Mouse (Mus musculus) forebrain, postnatal 0 days (tissue): ENCODE measurements around the gene Greb1. TPM values are rescaled to one million over a fixed set of nuclear protein-coding genes. Genes with fewer than 3 reads are reported as not detected.
"Not testable (repeated sequence)": the region's sequence is repeated elsewhere in the genome, so short reads cannot be mapped to it uniquely, and the experiment has no call there.

Source experiments
- ATAC-seq: fragments of 200-750 bp; cut with Nextera tagmentation; 2 replicates; pipeline ENCODE4 v1.8.0; 2017; ENCODE audit warnings: mild to moderate bottlenecking, moderate library complexity
- DNase-seq: peaks from one replicate; pipeline ENCODE4 v3.0.0-alpha.2; 2015
- H3K27ac ChIP-seq: fragments of 300-500 bp; sonication (generic); 2 replicates; pipeline ENCODE4 v1.5.1; 2014; ENCODE audit warnings: low read depth, mild to moderate bottlenecking, antibody characterized with exemption, low read length, moderate library complexity, mixed read lengths
- H3K27me3 ChIP-seq: fragments of 300-500 bp; sonication (generic); 2 replicates; pipeline ENCODE4 v1.6.1; 2014; ENCODE audit warnings: mild to moderate bottlenecking, low read length, mixed read lengths; ENCODE audit not compliant: insufficient read depth
- H3K36me3 ChIP-seq: fragments of 300-500 bp; sonication (generic); 2 replicates; pipeline ENCODE4 v1.6.1; 2014; ENCODE audit warnings: mild to moderate bottlenecking, moderate library complexity; ENCODE audit not compliant: insufficient read depth
- H3K4me1 ChIP-seq: fragments of 300-500 bp; sonication (generic); 2 replicates; pipeline ENCODE4 v1.6.1; 2014; ENCODE audit warnings: antibody characterized with exemption; ENCODE audit not compliant: insufficient read depth
- H3K4me2 ChIP-seq: fragments of 300-500 bp; sonication (generic); 2 replicates; pipeline ENCODE4 v1.6.1; 2014; ENCODE audit warnings: low read depth, mild to moderate bottlenecking, moderate library complexity
- H3K4me3 ChIP-seq: fragments of 300-500 bp; sonication (generic); 2 replicates; pipeline ENCODE4 v1.5.1; 2014; ENCODE audit warnings: low read depth, low read length, mixed read lengths
- H3K9ac ChIP-seq: fragments of 300-500 bp; sonication (generic); 2 replicates; pipeline ENCODE4 v1.6.1; 2014; ENCODE audit warnings: mild to moderate bottlenecking
- H3K9me3 ChIP-seq: fragments of 300-500 bp; sonication (generic); 2 replicates; pipeline ENCODE4 v1.6.1; 2016; ENCODE audit warnings: low read length
- CTCF ChIP-seq: sonication (generic); IDR thresholded peaks from 2 replicates; pipeline ENCODE4 v1.5.1; 2016; ENCODE audit warnings: antibody characterized with exemption, control low read depth, low read depth
- WGBS: fragments of 180-500 bp; shearing (Covaris S2); extraction: QIAGEN DNeasy Blood & Tissue Kit; methylation state at CpG from one replicate; pipeline ENCODE4 v1.1.7; 2014; 5-methylcytosine and 5-hydroxymethylcytosine counted together
- polyA plus RNA-seq: library from polyadenylated mRNA; unstranded; fragments of >200 nt; fragmentation: Nextera tagmentation; extraction: Ambion mirVana; gene quantifications from 2 replicates; pipeline ENCODE4 v1.2.1, GENCODE M21; 2015
- total RNA-seq: library from RNA; depleted of rRNA; stranded (reverse); fragments of >200 nt; gene quantifications from 2 replicates; pipeline ENCODE4 v1.2.3, GENCODE M21; 2014

The Greb1 gene
- total and polyA plus RNA-seq, 2 experiments from 2014 or later: 0.25 to 0.48 TPM

- TF ChIP-seq CTCF: no peak
- no peak for DNase-seq
- H3K27me3 ChIP-seq: no peaks in the 10 kb centered on the region
- H3K27ac ChIP-seq: no peak overlapping the region
- ATAC-seq: no peak
- H3K4me3 ChIP-seq: no peak overlapping the region
- no peak overlapping the region for H3K9ac ChIP-seq
- no peak overlapping the region for H3K4me2 ChIP-seq
- H3K9me3 ChIP-seq: no peaks in the 10 kb centered on the region
- no peaks in the 10 kb centered on the region for H3K36me3 ChIP-seq
- no peaks in the 10 kb centered on the region for H3K4me1 ChIP-seq
- WGBS: 97% methylated on average over 1 of the region's 1 CpGs
These were observed 102.0 kb downstream of the Greb1 start for GRCm38 (mm10) chr12:16698691-16699090.

GRCm38 (mm10) chr12:16696146-16696545, 104.5 kb downstream of the Greb1 start:
- no peak overlapping the region for H3K9ac ChIP-seq
- H3K4me2 ChIP-seq: no peak overlapping the region
- no peaks in the 10 kb centered on the region for H3K27me3 ChIP-seq
- no peak for DNase-seq
- H3K36me3 ChIP-seq: no peaks in the 10 kb centered on the region
- no peak for TF ChIP-seq CTCF
- H3K4me1 ChIP-seq: no peaks in the 10 kb centered on the region
- ATAC-seq: no peak
- no peak overlapping the region for H3K27ac ChIP-seq
- H3K9me3 ChIP-seq: no peaks in the 10 kb centered on the region
- WGBS: 91% methylated on average over 13 of the region's 13 CpGs
- no peak overlapping the region for H3K4me3 ChIP-seq

GRCm38 (mm10) chr12:16695252-16695651, 105.4 kb downstream of the Greb1 start:
- not testable (repeated sequence) for H3K4me1 ChIP-seq, H3K36me3 ChIP-seq, H3K4me3 ChIP-seq, ATAC-seq, H3K27ac ChIP-seq, H3K9me3 ChIP-seq, DNase-seq, H3K4me2 ChIP-seq, H3K9ac ChIP-seq, H3K27me3 ChIP-seq
- WGBS: 97% methylated on average over 7 of the region's 8 CpGs

- TF ChIP-seq CTCF: no peak
- no peak for DNase-seq
- H3K4me2 ChIP-seq: no peak overlapping the region
- H3K9ac ChIP-seq: no peak overlapping the region
- ATAC-seq: no peak
- H3K27ac ChIP-seq: no peak overlapping the region
- 77% methylated on average over 5 of the region's 5 CpGs for WGBS
- H3K4me1 ChIP-seq: no peaks in the 10 kb centered on the region
- no peak overlapping the region for H3K4me3 ChIP-seq
- H3K9me3 ChIP-seq: no peaks in the 10 kb centered on the region
- no peaks in the 10 kb centered on the region for H3K27me3 ChIP-seq
- no peaks in the 10 kb centered on the region for H3K36me3 ChIP-seq
These were observed 105.9 kb downstream of the Greb1 start for GRCm38 (mm10) chr12:16694783-16695182.

- Histone ChIP-seq H3K4me1 (no peaks in the 10 kb centered on the region), H3K9ac (no peak overlapping the region), H3K27me3 (no peaks in the 10 kb centered on the region), H3K4me2 (no peak overlapping the region), H3K9me3 (no peaks in the 10 kb centered on the region), H3K36me3 (no peaks in the 10 kb centered on the region), H3K27ac (no peak overlapping the region), H3K4me3 (no peak overlapping the region)
- no peak for TF ChIP-seq CTCF
- ATAC-seq (no peak), DNase-seq (no peak)
- WGBS: 89% methylated on average over 9 of the region's 9 CpGs
These were observed 110.1 kb downstream of the Greb1 start for GRCm38 (mm10) chr12:16690631-16691030.

GRCm38 (mm10) chr12:16672246-16672645, 128.4 kb downstream of the Greb1 start:
- no peak overlapping the region for H3K4me3 ChIP-seq
- TF ChIP-seq CTCF: no peak
- DNase-seq (no peak), ATAC-seq (no peak)
- no peak overlapping the region for H3K4me2 ChIP-seq
- H3K9ac ChIP-seq: no peak overlapping the region
- no peaks in the 10 kb centered on the region for H3K4me1 ChIP-seq
- WGBS: 88% methylated on average over 10 of the region's 10 CpGs
- no peak overlapping the region for H3K27ac ChIP-seq
- no peaks in the 10 kb centered on the region for H3K9me3 ChIP-seq
- H3K27me3 ChIP-seq: no peaks in the 10 kb centered on the region
- H3K36me3 ChIP-seq: no peaks in the 10 kb centered on the region

GRCm38 (mm10) chr12:16669176-16669575, 131.5 kb downstream of the Greb1 start:
- Histone ChIP-seq H3K9ac (no peak overlapping the region), H3K27me3 (no peaks in the 10 kb centered on the region), H3K27ac (no peak overlapping the region), H3K4me3 (no peak overlapping the region), H3K36me3 (no peaks in the 10 kb centered on the region), H3K4me2 (no peak overlapping the region), H3K4me1 (no peaks in the 10 kb centered on the region), H3K9me3 (no peaks in the 10 kb centered on the region)
- ATAC-seq (no peak), DNase-seq (no peak)
- 48% methylated on average over 3 of the region's 3 CpGs for WGBS
- no peak for TF ChIP-seq CTCF

- ATAC-seq: peak; percentile 57
- no peak overlapping the region for H3K27ac ChIP-seq
- no peak overlapping the region for H3K9ac ChIP-seq
- no peak for DNase-seq
- WGBS: 11% methylated on average over 1 of the region's 2 CpGs
- no peak for TF ChIP-seq CTCF
- H3K4me1 ChIP-seq: no peaks in the 10 kb centered on the region
- no peaks in the 10 kb centered on the region for H3K27me3 ChIP-seq
- no peaks in the 10 kb centered on the region for H3K9me3 ChIP-seq
- no peak overlapping the region for H3K4me2 ChIP-seq
- no peak overlapping the region for H3K4me3 ChIP-seq
- H3K36me3 ChIP-seq: no peaks in the 10 kb centered on the region
These were observed 135.7 kb downstream of the Greb1 start for GRCm38 (mm10) chr12:16665022-16665421.
